Mouse (Mus musculus) hematopoietic stem cell, adult 5-6 weeks (primary cell): ENCODE data around the gene Cbx7. TPM values are rescaled to one million over a fixed set of nuclear protein-coding genes. Genes with fewer than 3 reads are reported as not detected.

ENCODE experiments used
- ATAC-seq, 2 experiments: fragments of 125-278 bp in 1 of 2; replicated peaks in 1 of 2; 2 replicates each; pipeline ENCODE4 v1.8.0; 2016 to 2017; ENCODE audit warnings: inconsistent platforms in 2 of 2, mild to moderate bottlenecking in 2 of 2, moderate number of reproducible peaks in 2 of 2, low read depth in 1 of 2, moderate TSS enrichment in 1 of 2; ENCODE audit not compliant: low FRiP score in 2 of 2, poor library complexity in 2 of 2, severe bottlenecking in 2 of 2, insufficient read depth in 1 of 2, low TSS enrichment in 1 of 2
- total RNA-seq: library from RNA; stranded (forward); fragments of 172-1452, 232-1000 nt; gene quantifications from 2 replicates; pipeline ENCODE4 v1.2.3, GENCODE M21; 2017

Cbx7 gene
- total RNA-seq, 1 experiment from 2014 or later, result 12.6 TPM

DNA sequence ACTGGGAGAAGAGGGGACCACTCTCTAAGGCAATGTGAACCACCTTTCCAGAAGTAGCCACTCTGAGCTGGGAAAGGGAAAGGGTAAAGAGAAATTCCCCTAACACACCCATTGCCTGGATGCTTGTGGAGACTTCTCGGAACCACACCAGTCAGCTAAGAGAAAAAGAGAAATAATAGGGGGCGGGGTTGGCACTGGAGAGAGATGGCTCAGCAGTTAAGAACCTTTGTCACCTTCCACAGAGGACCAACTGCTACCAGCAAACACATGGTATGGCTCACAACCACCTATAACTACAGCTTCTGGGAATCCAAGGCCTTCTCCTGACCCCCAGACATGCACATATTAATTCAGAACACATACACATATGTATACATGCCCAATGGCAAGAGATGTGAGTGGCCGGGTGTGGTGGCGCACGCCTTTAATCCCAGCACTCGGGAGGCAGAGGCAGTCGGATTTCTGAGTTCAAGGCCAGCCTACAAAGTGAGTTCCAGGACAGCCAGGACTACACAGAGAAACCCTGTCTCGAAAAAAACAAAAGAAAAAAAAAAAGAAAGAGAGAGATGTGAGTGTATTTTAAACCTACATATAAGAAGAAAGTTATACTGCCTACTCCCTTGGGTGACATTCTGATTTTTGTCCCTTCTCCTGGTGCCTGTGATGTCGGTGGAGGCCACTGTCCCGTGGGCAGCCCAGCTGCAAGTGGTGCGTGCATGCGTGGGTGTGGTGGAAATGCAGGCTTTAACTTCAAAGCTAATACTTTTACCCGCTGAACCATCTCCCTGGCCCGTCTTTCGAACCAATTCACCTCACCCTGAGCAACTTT lies 77.7 kb downstream of the Cbx7 start:
- no peak for ATAC-seq

DNA sequence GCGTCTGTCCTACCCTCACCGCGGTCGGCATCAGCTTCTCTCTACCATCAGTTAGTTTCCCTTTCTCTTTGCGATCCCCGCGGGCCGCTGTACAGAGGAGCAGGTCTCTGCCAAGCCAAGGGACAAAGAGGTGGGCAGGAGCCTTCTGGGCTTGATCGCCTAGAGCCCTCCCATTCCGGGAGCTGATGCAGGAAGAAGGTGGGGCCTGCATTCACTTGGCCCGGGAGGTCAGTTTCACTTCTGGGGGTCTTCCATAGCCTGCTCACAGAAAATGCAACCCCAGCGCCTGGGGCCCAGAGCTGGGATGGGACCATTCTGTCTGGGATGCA lies 78.7 kb downstream of the Cbx7 start:
- peak; percentile 87 to 96 for ATAC-seq

DNA sequence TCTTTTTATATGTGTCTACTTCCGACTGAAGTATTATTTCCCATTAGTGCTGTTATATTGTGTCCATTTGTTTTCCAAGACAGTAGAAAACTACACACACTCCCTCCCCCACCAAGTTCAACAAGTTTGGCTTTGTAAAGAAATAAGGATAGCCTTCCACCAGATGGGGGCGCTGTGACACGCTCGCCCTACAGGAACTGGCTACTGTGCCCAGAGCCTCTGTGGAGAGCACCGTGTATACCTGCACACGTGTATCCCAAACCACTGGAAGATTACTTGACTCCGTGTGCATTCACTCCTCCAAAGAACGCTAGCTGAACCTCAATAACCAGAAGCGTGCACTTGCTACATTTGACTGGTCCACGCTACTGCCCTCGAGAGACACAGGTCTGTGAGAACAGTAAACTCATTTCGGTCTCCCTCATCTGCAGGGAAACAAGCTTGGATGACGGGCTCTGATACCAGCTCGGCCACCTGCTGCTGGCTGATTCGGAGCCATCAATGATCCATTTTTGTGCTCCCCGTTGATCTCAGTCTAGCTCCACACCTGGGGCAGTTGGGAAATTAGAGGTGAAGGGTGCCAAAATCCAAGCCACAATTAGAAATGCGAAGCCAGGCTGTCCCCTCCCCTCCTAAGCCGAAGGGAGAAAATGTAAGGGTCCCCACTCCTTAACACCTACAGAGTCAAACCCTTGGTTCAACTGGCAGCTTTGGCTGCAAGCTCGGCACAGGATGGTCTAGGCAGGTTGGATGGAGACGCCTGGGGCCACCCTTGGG lies 79.3 kb downstream of the Cbx7 start, which contains the start of gene Apobec3:
Gene Apobec3 (plus strand): TSS at position 224 of the 777 bp plus-strand sequence.
- ATAC-seq, result peak; percentile 57 to 59

DNA sequence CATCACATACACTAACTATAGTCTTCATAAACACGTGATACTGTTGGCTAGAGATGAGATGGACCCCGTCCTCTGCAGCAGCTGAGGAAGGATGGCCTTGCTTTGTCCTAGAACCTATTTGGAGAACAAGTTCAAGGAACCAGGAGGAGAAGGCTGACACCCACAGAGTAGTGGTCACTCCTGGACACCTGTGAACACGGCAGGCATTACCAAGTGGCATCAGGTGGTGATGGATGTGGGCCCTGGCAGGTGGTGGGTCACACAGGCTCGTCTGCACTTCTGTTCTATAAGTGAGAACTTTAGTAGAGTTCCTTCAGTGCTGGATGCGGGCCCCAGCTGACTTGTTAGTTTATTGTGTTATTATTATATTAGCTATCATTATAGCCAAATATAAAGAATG lies 86.1 kb downstream of the Cbx7 start:
- ATAC-seq, result no peak

DNA sequence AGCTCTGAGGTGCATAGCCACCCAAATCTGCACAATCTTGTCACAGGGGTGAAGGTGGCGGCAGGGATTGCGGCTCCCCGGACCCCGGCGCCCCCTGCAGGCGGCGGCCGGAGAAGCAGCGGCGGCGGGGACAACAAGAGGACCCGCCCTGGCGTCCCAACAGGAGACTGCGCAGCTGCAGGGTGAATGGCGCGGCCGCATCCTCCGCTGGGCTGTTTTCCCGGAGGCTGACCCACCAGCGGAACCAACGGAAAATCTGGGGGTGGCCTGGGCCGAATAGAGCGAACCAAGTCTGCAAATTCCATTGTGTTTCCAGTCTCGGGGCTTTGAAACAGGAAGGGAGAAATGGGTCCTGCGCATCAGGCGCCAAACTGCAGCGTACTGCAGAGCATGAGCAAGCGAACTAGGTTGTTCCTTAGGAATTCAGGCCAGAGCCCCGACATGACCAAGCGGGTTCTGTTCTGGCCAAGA lies 87.5 kb downstream of the Cbx7 start:
- ATAC-seq, result peak; percentile 79 to 81

DNA sequence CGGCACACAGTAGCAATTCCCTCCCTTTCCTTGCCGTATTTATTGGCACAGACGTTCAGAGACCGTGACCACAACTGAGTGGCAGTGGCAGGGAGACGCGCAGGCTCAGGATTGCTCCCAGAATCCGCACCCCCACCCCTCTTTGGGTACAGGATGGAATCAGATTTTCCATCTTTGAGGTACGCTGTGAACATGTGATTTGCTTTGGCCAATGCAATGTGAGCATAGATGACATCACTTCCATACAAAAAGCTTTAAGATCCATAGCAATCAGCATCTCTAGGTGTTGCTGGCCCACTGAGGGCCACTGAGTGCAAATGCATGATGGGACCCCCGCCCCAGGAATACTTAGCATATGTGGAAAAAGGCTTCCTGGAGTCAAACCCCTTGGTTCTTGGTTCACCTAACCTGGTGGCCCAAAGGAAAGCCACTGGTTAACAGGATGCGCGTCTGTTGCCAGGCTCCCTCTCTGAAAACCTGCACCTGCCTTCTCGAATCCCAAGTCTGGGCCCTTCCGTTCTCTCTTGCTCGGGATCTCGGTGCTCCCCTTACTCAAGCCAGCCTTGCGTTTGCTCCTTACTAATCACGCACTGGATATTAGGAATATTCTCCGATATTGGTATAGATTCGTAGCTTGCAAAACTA lies 88.2 kb downstream of the Cbx7 start:
- no peak for ATAC-seq

DNA sequence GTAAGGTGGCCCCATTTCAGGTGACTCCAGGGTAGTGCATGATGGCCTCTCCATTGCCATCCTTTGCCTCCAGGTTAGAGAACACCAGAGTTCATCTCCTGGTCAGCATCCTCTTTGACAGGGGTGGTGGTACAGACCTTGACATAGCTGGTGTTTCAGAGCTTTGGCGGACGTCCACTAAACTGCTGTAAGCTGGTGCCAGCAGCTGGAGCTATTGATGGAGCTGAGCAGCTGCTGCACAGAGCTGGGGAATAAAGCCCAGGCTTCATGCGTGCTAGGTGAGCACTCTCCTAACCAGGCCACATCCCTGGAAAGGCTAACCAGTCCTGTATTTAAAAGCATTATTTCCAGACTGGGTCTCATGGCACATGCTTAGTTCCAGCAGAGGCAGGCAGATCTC lies 90.4 kb downstream of the Cbx7 start:
- ATAC-seq, result no peak

DNA sequence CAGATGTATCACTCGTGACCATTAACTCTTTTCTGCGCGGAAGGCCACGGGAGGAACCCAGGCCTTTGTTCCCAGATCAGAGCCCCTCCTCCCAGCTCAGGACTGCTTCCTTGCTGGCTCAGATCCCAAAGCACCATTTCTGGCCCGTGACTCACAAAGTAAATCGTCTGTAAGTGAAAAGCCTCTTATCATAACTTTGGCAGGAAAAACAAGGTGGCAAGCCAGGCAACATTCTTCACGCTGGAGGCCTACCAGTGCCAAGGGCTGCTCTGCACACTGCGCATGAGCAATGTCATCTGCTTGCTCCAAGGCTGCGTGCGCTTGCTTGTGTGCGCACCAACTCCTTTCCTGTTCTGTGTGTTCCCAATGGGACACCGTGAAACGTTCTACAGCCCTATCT lies 91.6 kb downstream of the Cbx7 start:
- peak; percentile 50 to 60; a peak in 3 of 4 replicates for ATAC-seq

DNA sequence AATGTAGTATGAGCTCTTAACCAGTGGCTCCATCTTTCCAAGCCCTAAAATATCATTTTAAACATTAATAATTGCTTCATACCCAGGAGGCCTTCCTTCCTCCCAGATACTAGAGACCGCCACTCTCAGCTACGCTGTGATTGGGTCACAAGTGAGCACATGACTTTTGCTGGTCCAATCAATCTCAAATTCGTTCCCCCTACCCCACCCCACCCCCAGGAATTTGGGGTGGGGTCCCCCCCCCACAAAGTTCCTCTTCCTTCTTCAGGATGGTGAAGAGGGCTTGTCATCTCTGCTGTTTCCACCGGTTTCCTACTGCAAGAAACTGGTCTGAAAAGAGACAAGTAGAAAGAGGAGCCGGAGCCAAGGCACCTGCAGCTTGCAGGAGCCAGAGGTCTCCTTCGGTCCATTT lies 92.2 kb downstream of the Cbx7 start:
- ATAC-seq, result no peak

DNA sequence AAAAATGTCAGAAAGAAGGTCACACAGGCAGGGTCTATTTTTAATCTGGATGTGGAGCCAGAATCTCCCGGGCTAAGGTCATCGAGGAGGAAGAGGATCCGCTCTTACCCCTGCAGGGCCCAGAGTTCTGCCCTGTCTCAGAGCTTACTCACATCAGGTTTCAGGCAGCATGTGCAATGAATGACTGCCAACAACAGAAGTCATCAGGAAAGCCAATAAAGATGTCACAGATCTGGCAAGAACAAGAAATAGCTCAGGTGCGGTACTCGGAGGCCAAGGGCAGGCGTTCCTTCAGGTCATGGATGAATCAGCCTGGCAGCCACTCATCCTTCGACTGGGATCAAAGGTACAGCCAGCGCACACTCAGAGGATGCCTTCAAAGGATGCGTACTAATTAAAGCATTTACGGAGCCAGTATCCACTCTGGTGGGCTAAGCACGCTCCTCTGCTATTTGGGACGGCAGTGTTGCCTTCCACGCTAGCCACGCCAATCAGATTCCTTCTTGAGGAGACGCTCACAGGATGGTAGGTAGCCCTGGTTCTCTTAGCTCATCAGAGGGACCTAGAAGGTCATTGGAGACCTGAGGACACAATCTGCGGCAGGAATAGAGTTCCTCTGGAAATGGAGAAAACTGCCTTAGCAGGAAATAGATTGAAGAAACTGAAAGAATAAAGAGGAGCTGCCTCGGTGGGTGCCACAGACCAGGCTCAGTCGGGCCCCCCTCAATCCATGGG lies 95.5 kb downstream of the Cbx7 start:
- no peak for ATAC-seq

DNA sequence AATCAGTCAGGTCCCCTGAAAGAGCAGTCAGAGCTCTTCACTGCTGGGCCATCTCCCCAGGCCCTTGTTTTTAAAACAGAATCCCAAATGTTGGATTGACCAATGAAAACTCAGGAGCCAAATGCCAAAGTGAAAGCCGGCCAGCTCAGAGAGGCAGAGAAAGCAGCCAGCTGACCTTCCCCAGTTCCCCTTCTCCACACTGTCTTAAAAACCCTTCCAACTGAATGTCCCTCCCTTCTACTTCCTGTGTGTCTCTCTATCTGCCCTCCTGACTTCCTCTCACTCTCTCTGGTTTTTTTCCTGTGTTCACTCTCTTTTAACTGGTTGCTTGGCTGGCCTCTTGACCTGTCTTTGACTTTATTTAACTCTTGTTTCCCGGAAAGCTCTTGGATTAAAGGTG lies 96.9 kb downstream of the Cbx7 start:
- ATAC-seq, result no peak

DNA sequence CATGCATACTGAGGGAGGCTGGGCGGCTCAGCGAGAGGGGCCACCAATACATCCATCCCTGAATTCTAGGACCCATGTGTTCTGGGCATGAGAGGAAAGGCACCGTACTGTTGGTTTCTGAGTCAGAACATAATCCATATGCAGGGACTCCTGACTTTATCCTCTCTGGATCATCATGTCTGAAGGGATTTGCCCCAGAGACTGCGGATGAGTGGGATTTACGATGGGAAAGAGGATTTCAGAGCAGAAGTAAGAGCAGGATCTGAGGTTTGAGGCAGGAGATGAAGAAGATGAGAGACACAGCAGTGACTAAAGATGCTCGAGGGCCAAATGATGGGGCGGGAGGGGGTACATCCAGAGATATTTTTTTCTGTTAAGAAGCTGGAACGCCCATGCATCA lies 97.4 kb downstream of the Cbx7 start:
- no peak for ATAC-seq

DNA sequence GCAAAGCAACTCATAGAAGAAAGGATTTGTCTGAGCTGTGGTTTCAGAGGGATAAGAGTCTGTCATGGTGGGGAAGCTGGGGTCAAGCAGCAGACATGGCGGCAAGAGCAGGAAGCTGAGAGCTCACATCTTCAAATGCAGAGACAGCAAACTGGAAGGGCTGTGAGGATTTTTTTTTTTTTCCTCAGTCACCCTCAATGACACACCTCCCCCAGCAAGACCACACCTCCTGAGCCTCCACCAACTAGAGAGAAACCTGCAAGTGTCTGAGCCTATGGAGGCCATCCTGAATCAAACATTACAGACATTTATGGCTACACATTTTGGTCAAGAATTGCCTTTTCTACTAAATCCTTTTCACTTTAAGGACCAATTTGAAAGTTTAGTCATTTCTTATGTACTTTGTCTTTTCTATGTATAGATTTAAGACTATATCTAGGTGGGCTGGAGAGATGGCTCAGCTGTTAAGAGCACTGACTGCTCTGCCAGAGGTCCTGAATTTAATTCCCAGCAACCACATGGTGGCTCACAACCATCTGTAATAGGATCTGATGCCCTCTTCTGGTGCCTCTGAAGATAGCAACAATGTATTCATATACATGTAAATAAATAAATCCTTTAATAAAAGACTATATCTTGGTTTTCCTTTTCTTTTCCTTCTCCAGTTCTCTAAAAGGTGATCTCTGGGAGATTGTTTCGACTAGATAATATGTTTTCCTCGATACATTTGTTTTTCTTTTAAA lies 103.5 kb downstream of the Cbx7 start:
- ATAC-seq, result no peak

Other genes with a start within 250 kb of the Cbx7 start
- 110 and 149 TPM in 2 replicates for gene Sun2, start 228.6 kb downstream of the Cbx7 start, total RNA-seq
- 8.3 and 18.0 TPM in 2 replicates for gene Dnal4, start 193.3 kb downstream of the Cbx7 start, total RNA-seq
- 0.30 and 1.7 TPM in 2 replicates for gene Nptxr, start 166.4 kb downstream of the Cbx7 start, total RNA-seq
- not detected in 2 replicates for gene Npcd, start 136.9 kb downstream of the Cbx7 start, total RNA-seq
- 34.1 and 34.2 TPM in 2 replicates for gene Cbx6, start 136.4 kb downstream of the Cbx7 start, total RNA-seq
- gene Apobec3, start 79.5 kb downstream of the Cbx7 start, total RNA-seq, result 189 and 226 TPM in 2 replicates
- gene Pdgfb, start 43.9 kb upstream of the Cbx7 start, total RNA-seq, result 0.84 and 2.2 TPM in 2 replicates
- gene Syngr1, start 120.2 kb upstream of the Cbx7 start, total RNA-seq, result 0.89 and 5.7 TPM in 2 replicates
- 3,283 and 3,286 TPM in 2 replicates for gene Rpl3, start 120.7 kb upstream of the Cbx7 start, total RNA-seq
- gene Tab1, start 162.0 kb upstream of the Cbx7 start, total RNA-seq, result 17.1 TPM in 2 replicates
- gene Mgat3, start 202.6 kb upstream of the Cbx7 start, total RNA-seq, result not detected in 2 replicates